Mouse (Mus musculus) heart, adult 8-10 months (tissue): ENCODE measurements at regions not wholly inside any gene's neighbourhood (a gene's known extent, or its start where the extent isn't known, plus 50 kb on each side); places are given as distances from the start of the nearest gene placed in this dataset.

ENCODE experiments used
- DNase-seq: peaks from one replicate; pipeline ENCODE4 v3.0.0; 2022; ENCODE audit warnings: low spot score

DNA sequence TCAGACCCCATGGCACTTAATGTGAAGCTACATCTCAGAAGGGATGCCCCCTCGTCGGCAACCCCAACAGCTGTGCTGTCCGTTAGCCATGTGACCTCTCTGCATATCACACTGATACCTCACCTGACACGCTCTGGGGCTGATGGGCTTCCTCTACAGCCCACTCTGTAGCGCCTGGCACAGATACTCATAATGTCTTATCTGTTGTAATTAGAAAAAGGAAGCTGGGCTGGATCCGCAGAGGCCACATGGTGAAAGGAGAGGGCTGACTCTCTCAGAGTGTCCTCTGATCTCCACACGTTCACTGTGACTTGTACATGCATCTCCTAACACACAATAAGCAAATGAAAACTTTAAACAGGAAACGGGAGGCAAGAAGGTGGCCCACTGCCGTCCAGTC is 126.5 kb upstream of the Meis1 start:
- DNase-seq = no peak

DNA sequence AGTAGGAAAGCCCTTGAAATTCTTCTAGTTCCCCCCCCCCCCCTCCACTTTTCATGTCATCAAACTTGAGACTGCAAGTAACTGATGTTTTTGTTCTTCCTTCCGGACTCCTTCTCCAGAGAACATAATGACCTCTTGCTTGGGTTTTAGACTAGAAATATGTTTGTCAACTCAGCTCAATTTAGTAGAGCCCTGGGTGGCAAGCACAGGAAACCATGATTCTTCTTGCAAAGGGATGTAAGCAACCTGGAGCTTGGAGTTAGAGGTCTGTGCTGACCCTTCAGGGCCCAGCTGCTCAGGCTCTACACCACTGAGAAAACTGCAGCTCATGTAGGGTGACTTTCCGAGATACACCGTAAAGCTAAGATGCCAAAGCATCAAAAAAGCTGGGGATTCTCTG is 127.2 kb upstream of the Meis1 start:
- no peak for DNase-seq

GRCm38 (mm10) chr11:19151026-19151425 is 132.2 kb upstream of the Meis1 start:
- no peak for DNase-seq

DNA sequence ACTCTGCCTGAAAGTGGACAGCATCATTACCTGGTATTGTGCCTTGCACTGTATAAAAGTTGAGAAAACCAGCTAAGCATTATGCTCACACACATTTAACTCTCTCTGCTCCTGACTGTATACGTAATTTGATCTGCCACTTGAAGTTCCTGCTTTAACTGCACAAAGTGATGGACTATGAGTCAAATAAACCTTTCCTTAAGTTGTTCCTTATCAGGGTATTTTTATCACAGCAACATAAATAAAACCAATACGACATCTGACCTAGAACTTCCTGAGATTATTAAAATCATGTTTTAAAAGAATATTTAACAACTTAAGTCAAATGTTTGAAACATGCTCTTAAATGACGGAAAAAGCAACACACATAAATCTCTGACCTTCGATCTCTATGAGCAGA is 134.9 kb upstream of the Meis1 start:
- no peak for DNase-seq

DNA sequence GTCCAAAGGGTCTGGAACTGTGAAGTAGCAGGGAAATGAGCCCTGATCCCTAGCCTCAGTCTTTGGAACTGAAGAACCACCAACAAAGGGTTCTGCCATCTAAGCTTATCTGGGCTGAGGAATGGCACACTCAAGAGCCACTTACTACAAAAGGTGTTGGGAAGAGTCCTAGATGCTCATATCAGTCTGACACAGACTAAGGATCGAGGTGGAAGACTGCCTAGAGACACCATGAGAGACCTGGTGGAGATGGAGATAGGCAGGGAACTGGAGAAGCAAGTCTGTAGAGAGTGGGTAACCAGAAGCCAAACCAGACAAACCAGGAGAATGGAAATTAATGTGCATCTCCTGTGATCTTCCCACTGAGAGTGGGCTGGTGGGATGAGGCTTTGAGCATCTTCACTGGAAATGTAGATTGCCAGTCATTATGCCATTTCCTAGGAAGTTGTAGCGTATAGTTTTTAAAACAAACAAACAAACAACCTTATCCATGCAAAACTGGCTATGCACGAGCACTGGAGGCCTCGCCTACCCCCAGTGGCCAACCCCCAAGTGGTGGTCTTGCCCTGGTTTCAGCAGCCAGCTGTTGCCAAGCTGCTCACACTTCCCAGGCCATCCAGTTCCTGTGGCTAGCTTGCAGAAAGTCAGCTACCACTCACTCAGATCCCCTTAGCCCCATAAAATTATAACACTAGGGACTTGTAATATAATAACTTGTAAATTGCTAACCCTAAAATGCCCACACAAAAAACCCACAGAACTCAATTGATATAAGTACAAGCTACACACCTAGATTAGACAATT is 136.2 kb upstream of the Meis1 start:
- no peak for DNase-seq

GRCm38 (mm10) chr11:19155617-19155983 is 136.8 kb upstream of the Meis1 start:
- no peak for DNase-seq

GRCm38 (mm10) chr11:19160227-19160626 is 141.4 kb upstream of the Meis1 start:
- no peak for DNase-seq

DNA sequence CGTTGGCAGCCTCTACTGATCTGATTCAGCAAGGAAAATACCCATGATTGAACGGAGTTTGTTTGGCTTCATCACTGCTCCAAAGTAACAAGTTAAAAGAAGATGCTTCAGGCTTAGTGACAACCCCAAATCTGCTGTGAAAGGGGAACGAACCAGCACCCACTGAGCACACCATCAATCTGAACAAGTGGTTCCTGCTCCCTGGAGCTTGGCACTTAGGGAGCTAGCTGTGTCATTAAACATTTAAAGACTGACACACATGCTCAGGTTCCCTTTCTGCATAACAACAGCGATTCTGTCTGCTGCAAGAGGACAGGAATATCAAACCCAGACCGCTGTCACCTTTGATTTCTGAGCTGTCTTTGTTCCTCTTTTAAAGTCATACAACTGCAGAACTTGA is 141.9 kb upstream of the Meis1 start:
- no peak for DNase-seq

GRCm38 (mm10) chr11:19170938-19171337 is 152.2 kb upstream of the Meis1 start:
- no peak for DNase-seq

DNA sequence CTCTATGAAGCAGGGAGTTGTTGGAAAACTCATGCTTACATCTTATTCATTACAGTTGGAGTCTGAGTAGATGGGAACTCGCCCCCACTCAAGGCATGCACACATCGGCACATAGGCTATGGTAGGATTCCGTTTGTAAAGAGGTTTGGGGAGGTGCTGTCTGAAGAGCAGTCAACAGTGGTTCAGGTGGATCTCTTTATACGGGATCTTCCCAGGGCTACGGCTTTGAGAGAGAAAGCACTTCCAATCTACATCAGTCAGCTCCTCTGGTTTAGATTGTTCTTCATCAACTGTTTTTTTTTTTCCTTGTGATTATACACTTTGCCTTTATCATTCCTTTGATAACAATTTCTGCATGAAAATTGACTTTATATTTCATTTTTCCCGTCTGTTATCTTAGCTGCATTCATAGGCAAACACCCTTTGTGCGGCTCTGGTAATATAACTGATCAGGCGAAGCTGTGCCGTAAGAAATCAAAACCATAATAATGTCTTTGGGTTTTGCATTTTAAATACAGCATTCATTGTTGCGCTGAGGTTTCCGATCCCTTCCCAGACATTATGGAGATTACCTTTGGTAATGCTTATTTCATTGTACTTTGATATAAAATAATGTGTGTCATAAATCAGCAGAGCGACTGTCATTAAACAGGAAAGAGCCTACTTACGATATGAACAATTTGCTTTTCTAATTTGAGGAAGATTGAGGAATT is 155.7 kb upstream of the Meis1 start:
- DNase-seq = no peak

- DNase-seq = no peak
These were observed 160.5 kb upstream of the Meis1 start for GRCm38 (mm10) chr11:19179290-19179689.

DNA sequence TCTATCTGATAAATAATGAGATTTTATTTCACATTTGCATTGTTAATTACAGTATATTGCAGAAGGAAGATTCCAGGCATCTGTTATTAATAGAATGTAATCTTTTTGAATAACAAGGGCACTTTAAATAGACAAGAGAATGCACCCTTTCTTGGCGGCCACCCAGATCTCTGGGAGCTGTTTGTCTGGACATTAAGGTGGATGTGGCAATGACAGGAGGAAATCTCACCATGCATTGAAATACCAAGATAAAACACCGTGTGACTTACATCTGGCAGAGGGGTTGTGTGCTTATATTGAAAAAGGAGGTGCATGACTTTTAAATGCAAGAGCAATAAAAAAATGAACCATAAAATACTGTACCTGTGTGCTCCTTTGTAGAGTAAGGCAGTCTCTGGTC is 171.0 kb upstream of the Meis1 start:
- peak; percentile 8 for DNase-seq

- no peak for DNase-seq
These were observed 175.7 kb upstream of the Meis1 start for GRCm38 (mm10) chr11:19194464-19194863.

GRCm38 (mm10) chr11:19197790-19198189 is 179.0 kb upstream of the Meis1 start:
- no peak for DNase-seq

DNA sequence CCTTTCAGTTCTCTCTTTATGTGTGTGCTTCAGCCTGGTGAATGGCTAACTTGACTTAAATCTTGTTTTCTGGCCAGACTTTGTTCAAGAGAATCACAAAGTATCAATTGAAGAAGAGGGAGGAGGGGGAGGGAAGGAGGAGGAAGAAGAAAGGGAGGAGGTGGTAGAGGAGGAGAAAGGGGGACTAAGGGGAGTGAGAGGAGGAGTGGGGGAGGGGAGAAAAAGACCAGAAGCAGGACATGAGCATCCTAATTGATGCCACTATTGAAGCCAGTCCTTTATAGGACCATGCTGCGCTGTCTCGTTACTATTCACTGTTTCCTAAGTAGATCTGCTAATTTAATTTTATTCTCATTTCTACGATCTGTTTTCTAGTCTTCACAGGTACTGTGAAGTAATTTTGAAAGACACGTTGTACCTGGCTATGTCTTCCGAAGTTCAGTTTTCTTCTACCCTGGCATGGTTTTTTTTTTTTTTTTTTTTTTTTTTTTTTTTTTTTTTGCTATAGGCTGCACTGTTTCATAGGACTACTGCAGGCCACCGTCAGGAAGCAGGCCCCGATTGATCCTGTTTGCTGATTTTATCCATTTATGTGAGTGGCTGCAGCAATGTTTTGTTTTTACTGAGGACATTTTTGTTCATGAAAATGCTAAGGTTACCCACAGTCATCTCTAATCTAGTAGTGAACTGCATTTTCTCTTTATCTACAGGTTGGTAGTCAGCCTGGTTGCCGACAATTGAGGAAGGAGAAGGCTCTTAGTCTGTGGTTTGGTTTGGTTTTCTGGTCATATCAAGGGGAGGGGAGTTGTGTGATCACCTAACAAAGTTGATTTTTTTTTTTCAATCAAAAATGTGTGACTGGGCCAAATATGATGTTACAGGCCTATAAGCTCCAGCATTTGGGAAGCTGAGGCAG is 184.1 kb upstream of the Meis1 start:
- no peak for DNase-seq

DNA sequence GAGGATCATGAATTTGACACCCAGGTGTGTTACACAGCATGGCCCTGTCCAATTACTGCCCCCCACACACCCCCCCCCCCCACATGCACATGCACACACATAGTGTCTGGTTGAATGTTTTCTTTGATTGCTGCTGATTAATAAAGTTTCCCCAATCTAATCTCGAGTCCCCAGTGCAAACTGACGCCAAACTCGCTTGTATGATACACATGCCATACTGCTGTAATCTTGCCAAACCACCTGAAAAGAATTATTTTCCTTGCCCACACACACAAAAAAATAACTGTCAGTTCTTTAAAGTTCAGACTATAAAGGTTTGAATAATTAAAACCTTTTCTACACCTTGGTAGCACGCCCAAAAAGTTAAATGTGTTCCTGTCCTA is 184.7 kb upstream of the Meis1 start:
- no peak for DNase-seq

- peak; percentile 80 for DNase-seq
These were observed 185.2 kb upstream of the Meis1 start for GRCm38 (mm10) chr11:19203968-19204367.

GRCm38 (mm10) chr11:19204521-19204920 is 185.7 kb upstream of the Meis1 start:
- DNase-seq = peak; percentile 36

- DNase-seq = no peak
These were observed 186.4 kb upstream of the Meis1 start for GRCm38 (mm10) chr11:19205174-19205573.

DNA sequence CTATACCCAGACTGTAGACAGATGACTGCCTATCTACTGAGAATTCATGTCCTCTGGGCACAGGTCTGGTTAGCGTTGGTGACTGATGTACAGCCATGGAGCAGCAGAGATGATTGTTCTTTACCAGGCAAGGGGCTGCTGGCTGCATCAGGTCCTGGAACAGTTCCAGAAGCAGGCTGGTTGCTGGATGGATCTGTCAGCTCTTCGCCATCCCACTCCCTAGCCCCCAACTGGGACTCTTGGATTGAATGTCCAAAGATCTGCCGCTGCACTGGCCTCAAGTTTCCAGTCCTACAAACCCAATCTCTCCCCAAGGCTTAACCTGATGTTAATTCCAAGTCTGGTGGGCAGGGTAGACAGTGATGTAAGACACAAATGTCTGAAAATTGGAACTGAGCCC is 200.7 kb upstream of the Meis1 start:
- DNase-seq = no peak

DNA sequence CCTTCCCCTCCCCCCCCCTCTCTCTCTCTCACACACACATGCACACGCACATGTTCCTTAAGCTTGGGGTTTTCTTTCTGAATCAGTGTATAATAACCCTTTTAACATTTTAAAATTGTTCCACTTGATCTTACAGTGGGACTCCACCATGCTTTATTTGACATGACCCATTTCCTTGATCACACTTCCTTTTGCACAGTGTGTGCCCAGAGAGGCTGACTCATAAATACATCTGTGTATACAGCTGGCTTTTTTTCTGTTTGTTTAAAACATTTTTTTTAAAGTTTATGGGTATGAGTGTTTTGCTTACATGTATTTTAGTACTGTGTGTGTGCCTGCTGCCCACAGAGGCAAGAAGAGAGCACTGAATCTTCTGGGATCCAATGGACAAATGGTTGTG is 202.7 kb upstream of the Meis1 start:
- no peak for DNase-seq

GRCm38 (mm10) chr11:19226756-19227155 is 208.0 kb upstream of the Meis1 start:
- no peak for DNase-seq
